Mouse (Mus musculus) bone marrow, adult 2 months (tissue): ENCODE data around the gene Mrps12. TPM values are rescaled to one million over a fixed set of nuclear protein-coding genes. Genes with fewer than 3 reads are reported as not detected.

Source experiments
- H3K27ac ChIP-seq: fragments of 200-500 bp; 2 replicates; pipeline ENCODE4 v1.5.1; 2012; ENCODE audit warnings: low read depth, mild to moderate bottlenecking, control low read depth, inconsistent platforms, low read length; ENCODE audit not compliant: control insufficient read depth, poor library complexity, insufficient read depth
- H3K4me1 ChIP-seq: fragments of 200-500 bp; 2 replicates; pipeline ENCODE4 v1.6.1; 2011; ENCODE audit warnings: low read length; ENCODE audit not compliant: control insufficient read depth, insufficient read depth
- H3K4me3 ChIP-seq: fragments of 200-500 bp; replicated peaks from 2 replicates; pipeline ENCODE3; 2011; ENCODE audit warnings: mild to moderate bottlenecking, low read depth, low read length, control low read depth; ENCODE audit not compliant: control insufficient read depth
- CTCF ChIP-seq: fragments of 200-500 bp; IDR thresholded peaks from 2 replicates; pipeline ENCODE4 v1.5.1; 2011; ENCODE audit warnings: low read length, control low read depth; ENCODE audit not compliant: control insufficient read depth, insufficient read depth
- POLR2A ChIP-seq: fragments of 200-500 bp; IDR thresholded peaks from 2 replicates; pipeline ENCODE4 v1.6.1; 2011; ENCODE audit warnings: low read depth, mild to moderate bottlenecking, control low read depth, low read length, borderline replicate concordance; ENCODE audit not compliant: control insufficient read depth
- WGBS: fragments of 180-500 bp; shearing (Covaris S2); methylation state at CpG from one replicate; pipeline ENCODE4 v1.1.7; 2018; 5-methylcytosine and 5-hydroxymethylcytosine counted together
- polyA plus RNA-seq: library from polyadenylated mRNA; stranded (reverse); fragments of >200 nt; gene quantifications from 2 replicates; pipeline ENCODE4 v1.2.4, GENCODE M21; 2011; ENCODE audit warnings: low replicate concordance; ENCODE audit not compliant: missing spikeins, insufficient read depth, insufficient read length

Mrps12 gene
- polyA plus RNA-seq, 1 experiment = 85.1 TPM

DNA sequence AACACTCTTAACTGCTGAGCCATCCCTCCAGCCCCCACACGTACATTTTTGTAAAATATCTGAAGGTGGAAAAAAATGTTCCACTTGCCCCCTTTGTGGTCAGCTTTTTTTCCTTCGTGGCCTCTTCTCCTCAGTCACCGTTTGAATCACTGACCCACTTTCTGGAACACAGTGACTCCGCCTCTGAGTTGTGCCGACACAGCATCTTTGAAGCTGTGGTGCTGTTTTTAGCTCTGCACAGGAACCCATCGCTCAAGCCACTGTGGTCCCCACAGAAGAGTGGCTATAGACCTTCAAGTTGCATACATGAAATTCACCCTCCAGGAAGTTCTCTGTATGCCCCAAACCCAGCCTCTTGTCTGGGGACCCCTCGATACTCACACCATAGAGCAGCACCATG lies 39.2 kb upstream of the Mrps12 start:
- Histone ChIP-seq H3K4me3 (peak overlapping the region; percentile 49), H3K4me1 (peaks cover 9% of the 10 kb centered on the region), H3K27ac (peak overlapping the region; percentile 76)
- no peak for TF ChIP-seq CTCF
- no peak for TF ChIP-seq POLR2A
- WGBS = 13% methylated on average over 7 of the region's 7 CpGs

DNA sequence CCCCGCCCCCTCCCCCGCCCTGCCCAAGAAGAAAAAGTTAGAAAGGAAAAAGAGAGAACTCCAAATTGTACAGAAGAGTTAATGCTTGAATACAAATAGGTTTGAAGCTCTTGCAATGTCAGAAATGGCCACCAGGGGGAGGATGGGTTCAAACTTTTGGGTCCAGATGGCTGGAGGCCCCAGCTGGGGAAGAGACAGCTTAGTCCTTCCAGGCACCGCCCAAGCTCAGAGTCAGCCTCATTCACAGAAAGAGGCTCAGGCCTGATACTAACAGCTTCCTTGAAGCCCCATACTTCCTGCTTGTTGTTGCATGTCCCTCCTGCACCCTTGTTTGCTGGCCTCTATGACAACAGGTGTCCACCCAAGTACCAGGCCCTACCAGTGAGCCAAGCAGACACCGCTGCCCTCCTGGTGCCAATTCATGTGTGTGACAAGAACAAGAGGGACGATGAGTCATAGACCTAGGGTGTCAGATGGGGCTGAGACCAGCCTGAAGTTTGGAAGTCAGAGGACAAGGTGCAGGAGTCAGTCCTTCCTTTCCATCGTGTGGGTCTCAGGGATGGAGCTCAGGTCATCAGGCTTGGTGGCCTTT lies 38.5 kb upstream of the Mrps12 start:
- peak overlapping the region; percentile 76 for H3K27ac ChIP-seq
- H3K4me3 ChIP-seq = peak overlapping the region; percentile 29
- 33% methylated on average over 6 of the region's 6 CpGs for WGBS
- no peak for TF ChIP-seq POLR2A
- TF ChIP-seq CTCF = peak; percentile 70
- H3K4me1 ChIP-seq = peaks cover 9% of the 10 kb centered on the region

DNA sequence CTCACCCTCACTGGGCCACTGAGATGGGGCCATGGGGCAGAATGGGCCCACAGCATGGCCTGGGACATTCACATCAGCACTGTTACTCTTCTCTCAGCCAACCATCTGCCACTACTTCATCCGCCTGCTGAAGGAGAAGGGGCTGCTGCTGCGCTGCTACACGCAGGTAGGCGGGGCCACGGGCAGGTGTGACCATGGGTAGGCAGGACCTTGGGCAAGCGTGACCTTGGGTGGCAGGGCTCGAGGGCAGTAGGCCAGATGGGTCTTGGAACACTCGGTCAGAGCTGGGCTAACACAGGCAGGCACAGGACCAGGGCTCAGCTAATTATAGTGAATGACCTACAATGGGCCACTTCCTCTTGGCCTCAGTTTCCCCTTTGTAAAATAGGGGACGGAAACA lies 37.2 kb upstream of the Mrps12 start:
- H3K4me3 ChIP-seq = no peak overlapping the region
- TF ChIP-seq POLR2A = no peak
- no peak for TF ChIP-seq CTCF
- no peak overlapping the region for H3K27ac ChIP-seq
- 88% methylated on average over 9 of the region's 9 CpGs for WGBS
- H3K4me1 ChIP-seq = peaks cover 9% of the 10 kb centered on the region

DNA sequence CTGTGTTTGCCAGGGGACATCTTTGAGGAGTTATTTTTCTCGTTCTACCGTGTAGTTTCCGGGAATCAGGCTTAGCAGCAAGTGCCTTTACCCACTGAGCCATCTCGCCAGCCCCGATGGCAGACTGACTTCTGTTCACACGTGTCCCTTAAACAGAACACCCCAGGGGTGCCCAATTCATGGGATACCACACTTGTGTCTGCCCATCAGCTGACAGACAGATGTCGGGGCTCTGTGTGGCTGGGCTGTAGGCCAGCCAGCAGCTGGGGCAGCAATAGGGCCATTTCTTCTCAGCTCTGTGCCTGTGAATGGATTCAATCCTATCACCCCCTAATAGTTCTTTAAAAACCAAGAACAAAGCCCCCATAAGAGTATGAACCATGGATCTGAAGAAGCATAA lies 33.5 kb upstream of the Mrps12 start:
- no peaks in the 10 kb centered on the region for H3K4me1 ChIP-seq
- no peak overlapping the region for H3K4me3 ChIP-seq
- TF ChIP-seq CTCF (no peak), POLR2A (no peak)
- no peak overlapping the region for H3K27ac ChIP-seq
- WGBS = 88% methylated on average over 7 of the region's 7 CpGs

DNA sequence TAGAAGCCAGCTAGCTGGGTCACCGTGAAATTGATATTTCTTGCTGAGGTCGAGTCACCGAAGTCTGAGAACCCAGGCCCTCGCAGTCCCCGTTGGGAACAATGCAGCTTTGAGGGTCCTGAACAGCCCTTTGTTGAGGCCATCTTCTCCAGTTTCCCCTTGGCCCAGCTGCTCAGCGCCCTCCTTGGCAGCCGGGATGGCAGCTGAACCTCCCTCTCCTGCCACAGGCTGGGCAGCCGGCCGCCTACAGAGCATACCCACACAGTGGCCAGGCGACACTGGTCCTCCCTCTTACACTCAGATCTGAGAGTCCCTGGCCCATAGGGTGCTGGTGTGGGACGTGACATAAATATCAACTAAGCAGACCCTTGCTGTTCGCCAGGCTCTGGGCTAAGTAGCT lies 32.5 kb upstream of the Mrps12 start:
- H3K4me1 ChIP-seq = no peaks in the 10 kb centered on the region
- WGBS = 86% methylated on average over 12 of the region's 12 CpGs
- no peak for TF ChIP-seq POLR2A
- no peak for TF ChIP-seq CTCF
- no peak overlapping the region for H3K27ac ChIP-seq
- no peak overlapping the region for H3K4me3 ChIP-seq

DNA sequence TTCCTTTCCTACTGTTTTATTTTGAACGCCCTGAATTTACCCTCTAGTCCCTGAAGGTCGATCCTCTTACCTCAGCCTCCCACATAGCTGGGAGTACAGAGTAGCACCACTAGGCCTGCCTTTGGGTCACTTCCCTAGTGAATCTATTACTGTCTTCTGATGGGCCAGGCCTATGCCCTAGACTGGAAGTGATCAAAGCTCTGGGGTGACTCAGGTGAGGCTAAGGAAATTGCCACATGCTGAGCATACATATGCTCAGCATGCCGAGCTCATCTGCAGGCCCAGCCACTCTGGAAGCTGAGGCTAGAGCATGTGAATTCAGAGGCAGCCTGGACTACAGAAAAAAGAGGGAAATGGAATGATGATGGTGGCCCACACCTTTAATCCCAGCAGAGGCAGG lies 31.5 kb upstream of the Mrps12 start:
- no peak overlapping the region for H3K4me3 ChIP-seq

DNA sequence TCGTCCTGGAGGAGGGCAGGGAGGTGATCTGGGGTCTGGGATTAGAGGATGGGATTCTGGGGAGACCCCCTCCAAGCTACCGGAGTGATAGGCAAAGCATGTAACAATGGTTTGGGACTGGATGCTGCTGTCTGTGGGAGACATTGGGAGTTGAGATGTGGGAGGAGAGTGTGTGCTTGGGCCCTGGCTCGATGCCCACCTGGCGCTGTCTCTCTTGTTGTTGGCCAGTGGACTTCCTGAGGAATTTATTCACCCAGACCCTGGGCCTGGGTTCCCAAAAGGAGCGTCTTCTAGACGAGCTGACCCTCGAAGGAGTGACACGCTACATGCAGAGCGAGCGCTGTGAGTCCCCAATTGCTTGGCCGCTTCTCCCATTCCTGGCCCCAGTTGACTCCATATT lies 30.2 kb upstream of the Mrps12 start:
- 91% methylated on average over 11 of the region's 11 CpGs for WGBS
- no peak overlapping the region for H3K27ac ChIP-seq
- no peak overlapping the region for H3K4me3 ChIP-seq
- H3K4me1 ChIP-seq = no peaks in the 10 kb centered on the region
- TF ChIP-seq POLR2A = no peak
- TF ChIP-seq CTCF = no peak

More for the DNA sequence above, 31.5 kb upstream of the Mrps12 start:
- H3K4me1 ChIP-seq = no peaks in the 10 kb centered on the region
- TF ChIP-seq CTCF (no peak), POLR2A (no peak)
- H3K27ac ChIP-seq = no peak overlapping the region
- WGBS = 67% methylated on average over 3 of the region's 3 CpGs

DNA sequence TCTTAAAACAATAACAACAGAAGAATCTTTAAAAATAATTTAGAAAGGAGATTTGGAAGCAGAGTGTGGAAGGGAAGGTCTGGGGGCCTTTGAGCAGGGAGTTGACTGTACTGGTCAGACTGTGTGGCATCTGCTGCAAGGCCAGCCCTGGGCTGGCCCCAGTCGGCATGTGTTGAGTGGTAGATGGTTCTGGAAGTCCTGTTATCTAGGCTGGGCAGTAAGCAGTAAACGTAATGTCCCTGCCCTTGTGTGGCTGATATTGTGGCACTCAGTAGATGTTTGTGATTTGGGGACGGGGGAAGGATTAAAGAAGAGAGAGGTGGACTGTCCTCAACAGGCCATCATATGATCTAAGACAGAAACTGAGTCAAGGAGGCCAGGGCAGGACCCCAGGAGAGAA lies 28.7 kb upstream of the Mrps12 start:
- 65% methylated on average over 3 of the region's 3 CpGs for whole genome bisulfite sequencing
- TF ChIP-seq CTCF = no peak
- TF ChIP-seq POLR2A = no peak
- peaks cover 1% of the 10 kb centered on the region; the same call in 1 of the 2 replicates for H3K4me1 ChIP-seq
- no peak overlapping the region for H3K4me3 ChIP-seq
- no peak overlapping the region for H3K27ac ChIP-seq
